Mouse (Mus musculus): ENCODE results near the gene Rnf126. TPM values are rescaled to one million over a fixed set of nuclear protein-coding genes. Genes with fewer than 3 reads are reported as not detected.

Rnf126 gene
- polyA plus RNA-seq, 1 experiment, result not detected

DNA sequence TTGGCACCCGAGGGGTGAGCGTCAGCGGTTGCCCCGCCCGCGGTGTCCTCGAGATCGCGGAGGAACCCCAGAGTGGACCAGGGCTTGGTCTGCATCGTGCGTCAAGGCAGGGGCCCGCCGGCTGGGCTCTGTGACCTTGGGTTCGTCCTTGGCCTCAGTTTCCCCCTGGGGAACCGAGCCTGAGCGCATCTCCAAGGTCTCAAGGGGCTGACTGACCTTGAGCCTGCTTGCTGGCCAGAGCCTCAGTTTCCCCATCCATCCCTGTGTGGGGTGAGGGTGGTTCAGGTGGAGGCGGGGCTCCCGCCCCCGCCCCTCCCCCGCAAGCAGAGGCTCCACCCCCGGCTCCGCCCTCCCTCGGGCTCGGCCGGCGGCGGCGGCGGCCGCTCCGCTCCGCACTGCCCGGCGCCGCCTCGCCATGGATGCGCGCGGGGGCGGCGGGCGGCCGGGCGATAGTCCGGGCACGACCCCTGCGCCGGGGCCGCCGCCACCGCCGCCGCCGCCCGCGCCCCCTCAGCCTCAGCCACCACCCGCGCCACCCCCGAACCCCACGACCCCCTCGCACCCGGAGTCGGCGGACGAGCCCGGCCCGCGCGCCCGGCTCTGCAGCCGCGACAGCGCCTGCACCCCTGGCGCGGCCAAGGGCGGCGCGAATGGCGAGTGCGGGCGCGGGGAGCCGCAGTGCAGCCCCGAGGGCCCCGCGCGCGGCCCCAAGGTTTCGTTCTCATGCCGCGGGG, 50.3 kb downstream of the Rnf126 start, which contains the start of gene Hcn2:
Hcn2 (plus strand) TSS at position 381 of the 734 bp plus-strand sequence.
- H3K4me1 ChIP-seq (ENCODE audit: control insufficient read depth, insufficient read depth, low read length), result peaks cover 42% of the 10 kb centered on the region
- TF ChIP-seq CTCF (IDR thresholded peaks at IDR 0.05; ENCODE audit: insufficient read depth, low read depth, low read length) (no peak), POLR2A (IDR thresholded peaks at IDR 0.05; ENCODE audit: insufficient read depth, low read depth, low read length) (0 out of 2 replicates have a peak, but pooled peaks have one; percentile 15)
- H3K27ac ChIP-seq (ENCODE audit: insufficient read depth, low read depth, low read length), result peak within 1 kb of the TSS; percentile 94
- whole genome bisulfite sequencing, result 3% methylated on average over 80 of the region's 91 CpGs
- peak within 1 kb of the TSS; percentile 84 for H3K4me3 ChIP-seq (ENCODE audit: insufficient read depth, low read depth, low read length)

DNA sequence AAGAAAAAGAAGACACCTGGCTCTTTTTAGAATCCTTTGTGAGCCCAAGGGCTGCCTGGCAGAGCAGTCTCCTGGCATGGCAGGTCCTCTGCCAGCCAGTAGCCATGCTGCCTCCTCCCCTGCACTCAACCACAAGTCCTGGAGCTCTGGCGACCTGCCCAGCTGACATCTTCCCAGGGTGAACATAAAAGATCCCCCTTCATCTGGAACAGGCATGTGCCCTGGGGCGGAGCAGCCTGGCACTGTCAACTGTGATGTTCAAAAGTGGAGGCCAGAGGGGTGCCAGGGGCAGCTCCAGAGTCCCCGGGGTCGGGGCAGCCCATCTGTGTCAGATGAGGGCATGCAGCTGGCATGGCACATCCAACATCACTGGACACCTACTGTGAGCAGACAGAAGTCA, 51.8 kb downstream of the Rnf126 start:
- TF ChIP-seq CTCF (IDR thresholded peaks at IDR 0.05; ENCODE audit: insufficient read depth, low read depth, low read length) (no peak), POLR2A (IDR thresholded peaks at IDR 0.05; ENCODE audit: insufficient read depth, low read depth, low read length) (no peak)
- Histone ChIP-seq H3K27ac (ENCODE audit: insufficient read depth, low read depth, low read length) (no peak overlapping the region), H3K4me1 (ENCODE audit: control insufficient read depth, insufficient read depth, low read length) (peaks cover 30% of the 10 kb centered on the region), H3K4me3 (ENCODE audit: insufficient read depth, low read depth, low read length) (no peak overlapping the region)
- 30% methylated on average over 4 of the region's 4 CpGs for WGBS

DNA sequence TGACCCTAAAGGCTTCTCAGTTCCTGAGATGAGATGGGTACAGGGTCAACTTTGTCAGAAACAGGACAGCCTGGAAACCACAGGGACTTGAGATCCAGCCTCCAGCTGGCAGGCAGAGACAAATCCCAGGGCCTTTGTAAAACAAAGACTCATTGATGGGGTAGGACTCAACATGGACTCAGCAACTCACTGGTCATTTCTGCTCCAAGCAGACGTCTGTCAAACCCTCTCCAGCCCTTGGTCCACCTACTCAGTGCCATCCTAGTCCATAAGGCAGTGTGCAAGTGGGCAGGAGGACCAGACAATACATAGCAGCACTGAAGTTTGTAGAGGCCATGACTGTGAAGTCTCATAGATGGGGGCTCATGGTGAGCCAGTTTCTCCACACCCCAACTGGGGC, 53.6 kb downstream of the Rnf126 start:
- Histone ChIP-seq H3K4me1 (ENCODE audit: control insufficient read depth, insufficient read depth, low read length) (peaks cover 28% of the 10 kb centered on the region), H3K27ac (ENCODE audit: insufficient read depth, low read depth, low read length) (peak overlapping the region; percentile 15; the same call in 1 of the 2 replicates), H3K4me3 (ENCODE audit: insufficient read depth, low read depth, low read length) (no peak overlapping the region)
- TF ChIP-seq POLR2A (IDR thresholded peaks at IDR 0.05; ENCODE audit: insufficient read depth, low read depth, low read length) (no peak), CTCF (IDR thresholded peaks at IDR 0.05; ENCODE audit: insufficient read depth, low read depth, low read length) (no peak)
- 24% methylated on average over 1 of the region's 1 CpGs for WGBS

DNA sequence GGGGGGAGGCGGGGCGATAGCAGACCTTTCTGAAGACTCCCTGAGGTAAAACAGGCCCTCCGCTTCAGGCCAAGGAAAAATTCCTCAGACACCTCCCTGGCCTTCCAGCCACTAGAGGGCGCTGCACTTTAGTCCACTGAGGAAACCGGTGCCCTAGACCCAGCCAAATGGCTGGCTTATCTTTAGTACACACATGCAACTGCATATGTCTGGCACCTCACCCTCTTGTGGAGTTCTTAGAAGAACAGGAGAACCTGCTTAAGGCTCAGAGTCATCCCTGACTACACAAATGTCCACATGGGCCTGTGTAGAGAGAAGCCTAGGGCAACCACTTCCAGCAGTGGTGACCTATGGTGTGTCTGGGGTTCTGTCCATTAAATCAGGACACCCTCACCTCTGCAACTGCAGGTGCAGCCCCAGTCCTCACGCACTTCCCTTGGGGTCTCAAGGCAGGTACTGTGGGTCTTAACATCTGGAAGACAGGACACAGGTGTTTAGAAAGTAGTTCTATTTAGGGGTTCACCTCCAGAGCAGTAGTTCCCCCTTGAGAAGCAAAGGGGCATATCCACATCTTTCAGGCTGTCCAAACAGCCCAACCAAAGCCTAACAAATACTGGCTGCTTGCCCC, 54.1 kb downstream of the Rnf126 start:
- Histone ChIP-seq H3K4me3 (ENCODE audit: insufficient read depth, low read depth, low read length) (no peak overlapping the region), H3K4me1 (ENCODE audit: control insufficient read depth, insufficient read depth, low read length) (peaks cover 25% of the 10 kb centered on the region), H3K27ac (ENCODE audit: insufficient read depth, low read depth, low read length) (no peak overlapping the region)
- TF ChIP-seq POLR2A (IDR thresholded peaks at IDR 0.05; ENCODE audit: insufficient read depth, low read depth, low read length) (no peak), CTCF (IDR thresholded peaks at IDR 0.05; ENCODE audit: insufficient read depth, low read depth, low read length) (peak; percentile 39; the same call in 1 of the 2 replicates)
- 11% methylated on average over 4 of the region's 6 CpGs for WGBS

- H3K4me1 ChIP-seq (ENCODE audit: control insufficient read depth, insufficient read depth, low read length), result peaks cover 31% of the 10 kb centered on the region
- no peak overlapping the region for H3K27ac ChIP-seq (ENCODE audit: insufficient read depth, low read depth, low read length)
- H3K4me3 ChIP-seq (ENCODE audit: insufficient read depth, low read depth, low read length), result no peak overlapping the region
- TF ChIP-seq POLR2A (IDR thresholded peaks at IDR 0.05; ENCODE audit: insufficient read depth, low read depth, low read length) (no peak), CTCF (IDR thresholded peaks at IDR 0.05; ENCODE audit: insufficient read depth, low read depth, low read length) (no peak)
- WGBS, result 85% methylated on average over 1 of the region's 1 CpGs
Measured at GRCm38 (mm10) chr10:79712029-79712428, 54.7 kb downstream of the Rnf126 start.

GRCm38 (mm10) chr10:79709307-79709706, 57.4 kb downstream of the Rnf126 start:
- H3K27ac ChIP-seq (ENCODE audit: insufficient read depth, low read depth, low read length), result no peak overlapping the region
- no peak for TF ChIP-seq POLR2A (IDR thresholded peaks at IDR 0.05; ENCODE audit: insufficient read depth, low read depth, low read length)
- TF ChIP-seq CTCF (IDR thresholded peaks at IDR 0.05; ENCODE audit: insufficient read depth, low read depth, low read length), result no peak
- 77% methylated on average over 7 of the region's 7 CpGs for WGBS
- no peak overlapping the region for H3K4me3 ChIP-seq (ENCODE audit: insufficient read depth, low read depth, low read length)
- peaks cover 40% of the 10 kb centered on the region for H3K4me1 ChIP-seq (ENCODE audit: control insufficient read depth, insufficient read depth, low read length)

GRCm38 (mm10) chr10:79708668-79709067, 58.1 kb downstream of the Rnf126 start:
- 80% methylated on average over 21 of the region's 21 CpGs for WGBS
- no peak for TF ChIP-seq CTCF (IDR thresholded peaks at IDR 0.05; ENCODE audit: insufficient read depth, low read depth, low read length)
- H3K27ac ChIP-seq (ENCODE audit: insufficient read depth, low read depth, low read length), result no peak overlapping the region

More at GRCm38 (mm10) chr10:79708668-79709067, 58.1 kb downstream of the Rnf126 start:
- Histone ChIP-seq H3K4me1 (ENCODE audit: control insufficient read depth, insufficient read depth, low read length) (peaks cover 40% of the 10 kb centered on the region), H3K4me3 (ENCODE audit: insufficient read depth, low read depth, low read length) (0 out of 2 replicates have a peak overlapping the region, but pooled peaks have one; percentile 1)

Other genes with a start within 250 kb of the Rnf126 start
- not detected in 2 replicates for gene Plpp2, start 233.2 kb downstream of the Rnf126 start, polyA plus RNA-seq (2012; ENCODE audit: insufficient read depth, insufficient read length, low replicate concordance, missing spikeins)
- gene Mier2, start 211.8 kb downstream of the Rnf126 start, polyA plus RNA-seq (2012; ENCODE audit: insufficient read depth, insufficient read length, low replicate concordance, missing spikeins), result not detected in 2 replicates
- gene Theg, start 179.6 kb downstream of the Rnf126 start, polyA plus RNA-seq (2012; ENCODE audit: insufficient read depth, insufficient read length, low replicate concordance, missing spikeins), result not detected in 2 replicates
- gene C2cd4c, start 152.9 kb downstream of the Rnf126 start, polyA plus RNA-seq (2012; ENCODE audit: insufficient read depth, insufficient read length, low replicate concordance, missing spikeins), result not detected in 2 replicates
- gene Shc2, start 129.0 kb downstream of the Rnf126 start, polyA plus RNA-seq (2012; ENCODE audit: insufficient read depth, insufficient read length, low replicate concordance, missing spikeins), result not detected in 2 replicates
- not detected in 2 replicates for gene Odf3l2, start 121.2 kb downstream of the Rnf126 start, polyA plus RNA-seq (2012; ENCODE audit: insufficient read depth, insufficient read length, low replicate concordance, missing spikeins)
- gene Madcam1, start 102.4 kb downstream of the Rnf126 start, polyA plus RNA-seq (2012; ENCODE audit: insufficient read depth, insufficient read length, low replicate concordance, missing spikeins), result not detected in 2 replicates
- not detected in 2 replicates for gene Tpgs1, start 97.6 kb downstream of the Rnf126 start, polyA plus RNA-seq (2012; ENCODE audit: insufficient read depth, insufficient read length, low replicate concordance, missing spikeins)
- gene Cdc34, start 84.8 kb downstream of the Rnf126 start, polyA plus RNA-seq (2012; ENCODE audit: insufficient read depth, insufficient read length, low replicate concordance, missing spikeins), result not detected in 2 replicates
- gene Gzmm, start 77.9 kb downstream of the Rnf126 start, polyA plus RNA-seq (2012; ENCODE audit: insufficient read depth, insufficient read length, low replicate concordance, missing spikeins), result not detected in 2 replicates
- not detected in 2 replicates for gene Bsg, start 62.5 kb downstream of the Rnf126 start, polyA plus RNA-seq (2012; ENCODE audit: insufficient read depth, insufficient read length, low replicate concordance, missing spikeins)
- not detected in 2 replicates for gene Hcn2, start 50.3 kb downstream of the Rnf126 start, polyA plus RNA-seq (2012; ENCODE audit: insufficient read depth, insufficient read length, low replicate concordance, missing spikeins)
- gene Polrmt, start 20.4 kb downstream of the Rnf126 start, polyA plus RNA-seq (2012; ENCODE audit: insufficient read depth, insufficient read length, low replicate concordance, missing spikeins), result not detected in 2 replicates
- not detected in 2 replicates for gene Fgf22, start 11.9 kb downstream of the Rnf126 start, polyA plus RNA-seq (2012; ENCODE audit: insufficient read depth, insufficient read length, low replicate concordance, missing spikeins)
- not detected in 2 replicates for gene Fstl3, start 10.3 kb upstream of the Rnf126 start, polyA plus RNA-seq (2012; ENCODE audit: insufficient read depth, insufficient read length, low replicate concordance, missing spikeins)
- not detected in 2 replicates for gene Prss57, start 24.0 kb upstream of the Rnf126 start, polyA plus RNA-seq (2012; ENCODE audit: insufficient read depth, insufficient read length, low replicate concordance, missing spikeins)
- not detected in 2 replicates for gene Palm, start 26.6 kb upstream of the Rnf126 start, polyA plus RNA-seq (2012; ENCODE audit: insufficient read depth, insufficient read length, low replicate concordance, missing spikeins)
- gene Misp, start 54.0 kb upstream of the Rnf126 start, polyA plus RNA-seq (2012; ENCODE audit: insufficient read depth, insufficient read length, low replicate concordance, missing spikeins), result not detected in 2 replicates
- gene Ptbp1, start 87.5 kb upstream of the Rnf126 start, polyA plus RNA-seq (2012; ENCODE audit: insufficient read depth, insufficient read length, low replicate concordance, missing spikeins), result 555 TPM in 1 of 2 replicates, not detected in the other
- gene Prtn3, start 107.5 kb upstream of the Rnf126 start, polyA plus RNA-seq (2012; ENCODE audit: insufficient read depth, insufficient read length, low replicate concordance, missing spikeins), result not detected in 2 replicates
- not detected in 2 replicates for gene Plppr3, start 107.7 kb upstream of the Rnf126 start, polyA plus RNA-seq (2012; ENCODE audit: insufficient read depth, insufficient read length, low replicate concordance, missing spikeins)
- gene Elane, start 119.3 kb upstream of the Rnf126 start, polyA plus RNA-seq (2012; ENCODE audit: insufficient read depth, insufficient read length, low replicate concordance, missing spikeins), result not detected in 2 replicates
- gene Cfd, start 123.9 kb upstream of the Rnf126 start, polyA plus RNA-seq (2012; ENCODE audit: insufficient read depth, insufficient read length, low replicate concordance, missing spikeins), result not detected in 2 replicates
- not detected in 2 replicates for gene Med16, start 142.0 kb upstream of the Rnf126 start, polyA plus RNA-seq (2012; ENCODE audit: insufficient read depth, insufficient read length, low replicate concordance, missing spikeins)
- not detected in 2 replicates for gene Gm26602, start 143.9 kb upstream of the Rnf126 start, polyA plus RNA-seq (2012; ENCODE audit: insufficient read depth, insufficient read length, low replicate concordance, missing spikeins)
- not detected in 2 replicates for gene Kiss1r, start 150.0 kb upstream of the Rnf126 start, polyA plus RNA-seq (2012; ENCODE audit: insufficient read depth, insufficient read length, low replicate concordance, missing spikeins)
- not detected in 2 replicates for gene R3hdm4, start 154.3 kb upstream of the Rnf126 start, polyA plus RNA-seq (2012; ENCODE audit: insufficient read depth, insufficient read length, low replicate concordance, missing spikeins)
- not detected in 2 replicates for gene Arid3a, start 160.1 kb upstream of the Rnf126 start, polyA plus RNA-seq (2012; ENCODE audit: insufficient read depth, insufficient read length, low replicate concordance, missing spikeins)
- not detected in 2 replicates for gene Wdr18, start 193.2 kb upstream of the Rnf126 start, polyA plus RNA-seq (2012; ENCODE audit: insufficient read depth, insufficient read length, low replicate concordance, missing spikeins)
- not detected in 2 replicates for gene Grin3b, start 203.8 kb upstream of the Rnf126 start, polyA plus RNA-seq (2012; ENCODE audit: insufficient read depth, insufficient read length, low replicate concordance, missing spikeins)
- not detected in 2 replicates for gene Tmem259, start 217.4 kb upstream of the Rnf126 start, polyA plus RNA-seq (2012; ENCODE audit: insufficient read depth, insufficient read length, low replicate concordance, missing spikeins)
- gene Cnn2, start 221.6 kb upstream of the Rnf126 start, polyA plus RNA-seq (2012; ENCODE audit: insufficient read depth, insufficient read length, low replicate concordance, missing spikeins), result 124 and 250 TPM in 2 replicates
- not detected in 2 replicates for gene Abca7, start 229.5 kb upstream of the Rnf126 start, polyA plus RNA-seq (2012; ENCODE audit: insufficient read depth, insufficient read length, low replicate concordance, missing spikeins)
- gene Arhgap45, start 249.7 kb upstream of the Rnf126 start, polyA plus RNA-seq (2012; ENCODE audit: insufficient read depth, insufficient read length, low replicate concordance, missing spikeins), result 193 and 203 TPM in 2 replicates